Mouse (Mus musculus) myocyte (in vitro differentiated cells): ENCODE measurements around the gene Cpvl. TPM values are rescaled to one million over a fixed set of nuclear protein-coding genes. Genes with fewer than 3 reads are reported as not detected.
A peak's percentile ranks its signal among the peaks of the same experiment; 100 is the strongest.

Experiments used
- H3K27me3 ChIP-seq: one replicate; pipeline ENCODE4 v1.6.1; 2011; ENCODE audit not compliant: control insufficient read depth, insufficient read depth, insufficient read length
- H3K36me3 ChIP-seq: one replicate; pipeline ENCODE4 v1.6.1; 2011; ENCODE audit not compliant: control insufficient read depth, insufficient read depth
- H3K4me2 ChIP-seq: one replicate; pipeline ENCODE4 v1.6.1; 2011; ENCODE audit warnings: low read depth, control low read depth
- H3K4me3 ChIP-seq: one replicate; pipeline ENCODE4 v1.5.1; 2011; ENCODE audit warnings: mild to moderate bottlenecking, control low read depth, moderate library complexity
- H3K79me2 ChIP-seq: one replicate; pipeline ENCODE4 v1.6.1; 2011; ENCODE audit not compliant: control insufficient read depth, insufficient read depth
- H3ac ChIP-seq: one replicate; pipeline ENCODE4 v1.6.1; 2011; ENCODE audit not compliant: control insufficient read depth, insufficient read length
- CEBPB ChIP-seq: IDR thresholded peaks from 2 replicates; pipeline ENCODE4 v1.6.1; 2011; ENCODE audit warnings: mild to moderate bottlenecking, moderate library complexity; ENCODE audit not compliant: poor library complexity, insufficient read depth, severe bottlenecking
- E2F4 ChIP-seq: IDR thresholded peaks from one replicate; pipeline ENCODE4 v1.6.1; 2011; ENCODE audit warnings: mild to moderate bottlenecking, control low read depth, moderate library complexity; ENCODE audit not compliant: insufficient read depth
- MAX ChIP-seq: IDR thresholded peaks from one replicate; pipeline ENCODE4 v1.6.1; 2011; ENCODE audit warnings: low read depth, mild to moderate bottlenecking, control low read depth
- MYOD1 ChIP-seq, 3 experiments: IDR thresholded peaks; one replicate each; pipeline ENCODE4 v1.6.1; 2011; ENCODE audit warnings: control low read depth in 2 of 3, low read depth in 2 of 3, mild to moderate bottlenecking in 2 of 3, moderate library complexity in 1 of 3; ENCODE audit not compliant: insufficient read length in 2 of 3, control insufficient read depth in 1 of 3
- MYOG ChIP-seq, 3 experiments: IDR thresholded peaks; one replicate each; pipeline ENCODE4 v1.6.1; 2011; ENCODE audit warnings: control low read depth in 2 of 3, low read depth in 2 of 3, mild to moderate bottlenecking in 2 of 3; ENCODE audit not compliant: insufficient read length in 2 of 3, control insufficient read depth in 1 of 3, insufficient read depth in 1 of 3
- POLR2A ChIP-seq: IDR thresholded peaks from one replicate; pipeline ENCODE4 v1.6.1; 2011; ENCODE audit warnings: low read depth, mild to moderate bottlenecking, control low read depth, moderate library complexity; ENCODE audit not compliant: insufficient read length
- POLR2AphosphoS2 ChIP-seq: IDR thresholded peaks from one replicate; pipeline ENCODE4 v1.6.1; 2011; ENCODE audit warnings: low read depth, control low read depth; ENCODE audit not compliant: insufficient read length
- REST ChIP-seq: IDR thresholded peaks from one replicate; pipeline ENCODE4 v1.6.1; 2011; ENCODE audit warnings: mild to moderate bottlenecking, control low read depth, moderate library complexity; ENCODE audit not compliant: insufficient read depth, insufficient read length
- SRF ChIP-seq: IDR thresholded peaks from one replicate; pipeline ENCODE4 v1.6.1; 2011; ENCODE audit warnings: low read depth; ENCODE audit not compliant: control insufficient read depth, insufficient read length
- TCF12 ChIP-seq: IDR thresholded peaks from one replicate; pipeline ENCODE4 v1.6.1; 2011; ENCODE audit warnings: mild to moderate bottlenecking, control low read depth; ENCODE audit not compliant: poor library complexity, insufficient read depth, severe bottlenecking
- TCF3 ChIP-seq: IDR thresholded peaks from one replicate; pipeline ENCODE4 v1.6.1; 2011; ENCODE audit warnings: low read depth, control low read depth; ENCODE audit not compliant: insufficient read length
- USF1 ChIP-seq: IDR thresholded peaks from one replicate; pipeline ENCODE4 v1.6.1; 2011; ENCODE audit warnings: low read depth, mild to moderate bottlenecking, control low read depth, moderate library complexity
- polyA plus RNA-seq: library from polyadenylated mRNA; unstranded; fragments of >200 nt; fragmentation: generic; extraction: Trizol; gene quantifications from one replicate; pipeline ENCODE4 v1.2.1, GENCODE M21; 2012; ENCODE audit warnings: missing spikeins

Gene Cpvl
- polyA plus RNA-seq, 1 experiment, result not detected

GRCm38 (mm10) chr6:53897872-53898464 lies 80.5 kb downstream of the Cpvl start:
- Histone ChIP-seq H3K36me3 (no peaks in the 10 kb centered on the region), H3K4me3 (no peak overlapping the region), H3K27me3 (peaks cover 9% of the 10 kb centered on the region), H3ac (no peak overlapping the region), H3K79me2 (no peaks in the 10 kb centered on the region), H3K4me2 (no peak overlapping the region)
- TF ChIP-seq MYOD1 (IDR thresholded peaks at IDR 0.05; ENCODE audit: control insufficient read depth in 1 of 3, insufficient read length in 2 of 3, low read depth in 2 of 3) (no peak), TCF3 (no peak), CEBPB (no peak), MAX (no peak), USF1 (no peak), POLR2A (no peak), SRF (no peak), TCF12 (no peak)

- Histone ChIP-seq H3K4me2 (no peak overlapping the region), H3K79me2 (no peaks in the 10 kb centered on the region), H3ac (no peak overlapping the region), H3K4me3 (no peak overlapping the region), H3K27me3 (peaks cover 9% of the 10 kb centered on the region), H3K36me3 (no peaks in the 10 kb centered on the region)
- TF ChIP-seq MAX (no peak), POLR2A (no peak), TCF12 (no peak), E2F4 (no peak), MYOG (IDR thresholded peaks at IDR 0.05; ENCODE audit: control insufficient read depth in 1 of 3, insufficient read depth in 1 of 3, insufficient read length in 2 of 3, low read depth in 2 of 3) (no peak), TCF3 (no peak), REST (no peak), POLR2AphosphoS2 (no peak), SRF (no peak), CEBPB (no peak), MYOD1 (IDR thresholded peaks at IDR 0.05; ENCODE audit: control insufficient read depth in 1 of 3, insufficient read length in 2 of 3, low read depth in 2 of 3) (no peak), USF1 (no peak)
These were observed 81.3 kb downstream of the Cpvl start for GRCm38 (mm10) chr6:53897126-53897525.

GRCm38 (mm10) chr6:53893731-53894130 lies 84.7 kb downstream of the Cpvl start:
- no peak overlapping the region for H3K4me3 ChIP-seq
- H3K27me3 ChIP-seq, result peaks cover 16% of the 10 kb centered on the region
- H3K36me3 ChIP-seq, result no peaks in the 10 kb centered on the region
- H3ac ChIP-seq, result no peak overlapping the region
- no peaks in the 10 kb centered on the region for H3K79me2 ChIP-seq
- TF ChIP-seq USF1 (no peak), CEBPB (peak; percentile 32; the same call in 1 of the 2 replicates), MYOG (IDR thresholded peaks at IDR 0.05; ENCODE audit: control insufficient read depth in 1 of 3, insufficient read depth in 1 of 3, insufficient read length in 2 of 3, low read depth in 2 of 3) (no peak), REST (no peak), TCF3 (no peak), SRF (no peak), E2F4 (no peak), MAX (no peak)
- no peak overlapping the region for H3K4me2 ChIP-seq

- Histone ChIP-seq H3K4me2 (no peak overlapping the region), H3K27me3 (peaks cover 26% of the 10 kb centered on the region), H3K4me3 (no peak overlapping the region), H3ac (no peak overlapping the region), H3K36me3 (no peaks in the 10 kb centered on the region), H3K79me2 (no peaks in the 10 kb centered on the region)
- TF ChIP-seq E2F4, result no peak
- TF ChIP-seq SRF, result no peak
- no peak for TF ChIP-seq REST
- TF ChIP-seq TCF3, result no peak
- no peak for TF ChIP-seq CEBPB
These were observed 87.4 kb downstream of the Cpvl start for GRCm38 (mm10) chr6:53891109-53891508.

GRCm38 (mm10) chr6:53884931-53885330 lies 93.5 kb downstream of the Cpvl start:
- Histone ChIP-seq H3K4me3 (no peak overlapping the region), H3K79me2 (no peaks in the 10 kb centered on the region), H3ac (no peak overlapping the region), H3K4me2 (no peak overlapping the region), H3K27me3 (peaks cover 30% of the 10 kb centered on the region), H3K36me3 (no peaks in the 10 kb centered on the region)
- TF ChIP-seq E2F4, result no peak
- no peak for TF ChIP-seq POLR2A
- TF ChIP-seq CEBPB, result no peak
- no peak for TF ChIP-seq SRF
- TF ChIP-seq REST, result no peak
- TF ChIP-seq MYOG (IDR thresholded peaks at IDR 0.05; ENCODE audit: control insufficient read depth in 1 of 3, insufficient read depth in 1 of 3, insufficient read length in 2 of 3, low read depth in 2 of 3), result no peak
- no peak for TF ChIP-seq TCF3
- no peak for TF ChIP-seq MAX
- TF ChIP-seq USF1, result no peak
- no peak for TF ChIP-seq POLR2AphosphoS2
- no peak for TF ChIP-seq MYOD1 (IDR thresholded peaks at IDR 0.05; ENCODE audit: control insufficient read depth in 1 of 3, insufficient read length in 2 of 3, low read depth in 2 of 3)
- no peak for TF ChIP-seq TCF12
